Mouse (Mus musculus) lung, postnatal 0 days (tissue): ENCODE data around the gene Slc37a1.

ENCODE experiments used
- CTCF ChIP-seq: IDR thresholded peaks from 2 replicates; pipeline ENCODE4 v1.5.1; 2016; ENCODE audit warnings: antibody characterized with exemption, mild to moderate bottlenecking
- EP300 ChIP-seq: IDR thresholded peaks from 2 replicates; pipeline ENCODE4 v1.6.1; 2016; ENCODE audit warnings: antibody characterized with exemption, mild to moderate bottlenecking, control low read depth

- TF ChIP-seq EP300 (no peak), CTCF (no peak)
These were observed 22.7 kb downstream of the Slc37a1 start for GRCm38 (mm10) chr17:31309281-31309793.
